Mouse (Mus musculus) lung, postnatal 25 days (tissue): ENCODE measurements around the gene Hsd17b14.
A peak's percentile ranks its signal among the peaks of the same experiment; 100 is the strongest.

Experiments used
- DNase-seq: peaks from one replicate; pipeline ENCODE4 v3.0.0; 2022; ENCODE audit warnings: low spot score

Gene Hsd17b14

GRCm38 (mm10) chr7:45567112-45567779 lies 12.6 kb downstream of the Hsd17b14 start:
- DNase-seq, result no peak

GRCm38 (mm10) chr7:45567780-45568516 lies 13.3 kb downstream of the Hsd17b14 start:
- peak; percentile 96 for DNase-seq

GRCm38 (mm10) chr7:45568601-45569473 lies 14.1 kb downstream of the Hsd17b14 start:
- DNase-seq, result no peak

- DNase-seq, result peak; percentile 82
These were observed 15.5 kb downstream of the Hsd17b14 start, which contains the start of gene Bcat2 for GRCm38 (mm10) chr7:45570103-45570741. Gene Bcat2, plus strand, starts transcription at chr7:45570153.

- DNase-seq, result no peak
These were observed 17.3 kb downstream of the Hsd17b14 start for GRCm38 (mm10) chr7:45571966-45572365.

GRCm38 (mm10) chr7:45573954-45574353 lies 19.3 kb downstream of the Hsd17b14 start:
- DNase-seq, result no peak

- no peak for DNase-seq
These were observed 20.0 kb downstream of the Hsd17b14 start for GRCm38 (mm10) chr7:45574472-45575379.

GRCm38 (mm10) chr7:45585923-45586322 lies 31.2 kb downstream of the Hsd17b14 start:
- no peak for DNase-seq

- no peak for DNase-seq
These were observed 33.2 kb downstream of the Hsd17b14 start for GRCm38 (mm10) chr7:45587631-45588592.

- peak; percentile 96 for DNase-seq
These were observed 34.5 kb downstream of the Hsd17b14 start for GRCm38 (mm10) chr7:45589173-45589572.

- no peak for DNase-seq
These were observed 35.2 kb downstream of the Hsd17b14 start for GRCm38 (mm10) chr7:45589898-45590297.

- DNase-seq, result no peak
These were observed 36.2 kb downstream of the Hsd17b14 start for GRCm38 (mm10) chr7:45590874-45591273.

- no peak for DNase-seq
These were observed 37.2 kb downstream of the Hsd17b14 start for GRCm38 (mm10) chr7:45591880-45592279.

- peak; percentile 76 for DNase-seq
These were observed 38.6 kb downstream of the Hsd17b14 start for GRCm38 (mm10) chr7:45593118-45593815.

- DNase-seq, result no peak
These were observed 40.5 kb downstream of the Hsd17b14 start for GRCm38 (mm10) chr7:45595176-45595575.

- no peak for DNase-seq
These were observed 41.4 kb downstream of the Hsd17b14 start for GRCm38 (mm10) chr7:45596107-45596506.

- no peak for DNase-seq
These were observed 42.3 kb downstream of the Hsd17b14 start for GRCm38 (mm10) chr7:45597013-45597412.

GRCm38 (mm10) chr7:45597527-45597926 lies 42.8 kb downstream of the Hsd17b14 start:
- no peak for DNase-seq
